Mouse (Mus musculus) hindbrain, embryonic 11.5 days (tissue): Measurements from ENCODE around the gene Gm20388. TPM values are rescaled to one million over a fixed set of nuclear protein-coding genes. Genes with fewer than 3 reads are reported as not detected.

Experiments used
- ATAC-seq: fragments of 200-750 bp; cut with Nextera tagmentation; 2 replicates; pipeline ENCODE4 v1.8.0; 2017; ENCODE audit warnings: mild to moderate bottlenecking, moderate TSS enrichment, moderate library complexity; ENCODE audit not compliant: low FRiP score
- DNase-seq: peaks from one replicate; pipeline ENCODE4 v3.0.0-alpha.2; 2015; ENCODE audit warnings: low spot score
- H3K27ac ChIP-seq: fragments of 300-500 bp; sonication (generic); 2 replicates; pipeline ENCODE4 v1.5.1; 2014; ENCODE audit warnings: mild to moderate bottlenecking, low read depth, low read length
- H3K27me3 ChIP-seq: fragments of 300-500 bp; sonication (generic); 2 replicates; pipeline ENCODE4 v1.6.1; 2014; ENCODE audit warnings: mild to moderate bottlenecking, low read length, moderate library complexity, mixed read lengths; ENCODE audit not compliant: control insufficient read depth, insufficient read depth
- H3K36me3 ChIP-seq: fragments of 300-500 bp; sonication (generic); 2 replicates; pipeline ENCODE4 v1.6.1; 2014; ENCODE audit warnings: mild to moderate bottlenecking, low read length, moderate library complexity, mixed read lengths; ENCODE audit not compliant: control insufficient read depth, insufficient read depth
- H3K4me1 ChIP-seq: fragments of 300-500 bp; sonication (generic); replicated peaks from 2 replicates; pipeline ENCODE4 v1.6.1; 2014; ENCODE audit warnings: low read length, mixed read lengths; ENCODE audit not compliant: control insufficient read depth, insufficient read depth
- H3K4me2 ChIP-seq: fragments of 300-500 bp; sonication (generic); replicated peaks from 2 replicates; pipeline ENCODE4 v1.6.1; 2014; ENCODE audit warnings: mild to moderate bottlenecking, low read depth, low read length
- H3K4me3 ChIP-seq: fragments of 300-500 bp; sonication (generic); 2 replicates; pipeline ENCODE4 v1.5.1; 2014; ENCODE audit warnings: low read depth, low read length
- H3K9ac ChIP-seq: fragments of 300-500 bp; sonication (generic); 2 replicates; pipeline ENCODE4 v1.6.1; 2014; ENCODE audit warnings: low read depth, low read length
- H3K9me3 ChIP-seq: fragments of 300-500 bp; sonication (generic); 2 replicates; pipeline ENCODE4 v1.6.1; 2016; ENCODE audit warnings: low read length; ENCODE audit not compliant: control insufficient read depth
- WGBS: fragments of 180-500 bp; shearing (Covaris S2); extraction: QIAGEN DNeasy Blood & Tissue Kit; methylation state at CpG from one replicate; pipeline ENCODE4 v1.1.7; 2014; 5-methylcytosine and 5-hydroxymethylcytosine counted together
- polyA plus RNA-seq: library from polyadenylated mRNA; unstranded; fragments of >200 nt; fragmentation: Nextera tagmentation; extraction: Ambion mirVana; gene quantifications from 2 replicates; pipeline ENCODE4 v1.2.1, GENCODE M21; 2014

Gm20388 gene
- polyA plus RNA-seq, 1 experiment from 2014 or later = 11.8 TPM

- no peaks in the 10 kb centered on the region for H3K9me3 ChIP-seq
- no peak overlapping the region for H3K4me3 ChIP-seq
- H3K27ac ChIP-seq = peak overlapping the region; percentile 71
- H3K36me3 ChIP-seq = no peaks in the 10 kb centered on the region
- 13% methylated on average over 11 of the region's 11 CpGs for WGBS
- no peaks in the 10 kb centered on the region for H3K27me3 ChIP-seq
- DNase-seq (peak; percentile 53), ATAC-seq (peak; percentile 36; the same call in 1 of the 2 replicates)
- H3K4me2 ChIP-seq = no peak overlapping the region
- H3K9ac ChIP-seq = 0 out of 2 replicates have a peak overlapping the region, but pooled peaks have one; percentile 27
- H3K4me1 ChIP-seq = peaks cover 10% of the 10 kb centered on the region
Measured at GRCm38 (mm10) chr8:122739102-122739725, 2828.6 kb downstream of the Gm20388 start.

DNA sequence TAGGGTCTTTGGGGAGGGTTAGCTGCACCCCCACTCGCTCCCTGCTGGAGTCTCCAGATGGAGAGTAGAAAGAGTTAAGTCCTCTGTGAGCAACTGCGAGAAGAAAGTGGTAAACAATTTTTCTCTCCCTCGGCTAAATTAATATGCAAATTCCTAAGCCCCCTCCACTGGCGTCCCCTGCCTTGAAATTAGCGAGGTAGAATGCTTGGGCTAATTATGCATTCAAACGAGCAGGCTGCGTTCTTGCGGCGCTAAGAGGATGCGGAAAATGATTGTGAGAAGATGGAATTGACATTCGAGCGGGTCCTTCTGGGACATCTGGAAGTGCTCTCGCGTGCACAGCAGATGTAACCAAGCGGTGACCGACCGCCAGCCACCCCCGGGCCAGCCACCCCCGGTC is 2831.8 kb downstream of the Gm20388 start:
- Histone ChIP-seq H3K36me3 (no peaks in the 10 kb centered on the region), H3K27me3 (no peaks in the 10 kb centered on the region), H3K9ac (no peak overlapping the region), H3K4me3 (no peak overlapping the region), H3K27ac (peak overlapping the region; percentile 51), H3K4me1 (peaks cover 17% of the 10 kb centered on the region), H3K4me2 (no peak overlapping the region), H3K9me3 (no peaks in the 10 kb centered on the region)
- DNase-seq (no peak), ATAC-seq (no peak)
- 14% methylated on average over 19 of the region's 19 CpGs for WGBS

DNA sequence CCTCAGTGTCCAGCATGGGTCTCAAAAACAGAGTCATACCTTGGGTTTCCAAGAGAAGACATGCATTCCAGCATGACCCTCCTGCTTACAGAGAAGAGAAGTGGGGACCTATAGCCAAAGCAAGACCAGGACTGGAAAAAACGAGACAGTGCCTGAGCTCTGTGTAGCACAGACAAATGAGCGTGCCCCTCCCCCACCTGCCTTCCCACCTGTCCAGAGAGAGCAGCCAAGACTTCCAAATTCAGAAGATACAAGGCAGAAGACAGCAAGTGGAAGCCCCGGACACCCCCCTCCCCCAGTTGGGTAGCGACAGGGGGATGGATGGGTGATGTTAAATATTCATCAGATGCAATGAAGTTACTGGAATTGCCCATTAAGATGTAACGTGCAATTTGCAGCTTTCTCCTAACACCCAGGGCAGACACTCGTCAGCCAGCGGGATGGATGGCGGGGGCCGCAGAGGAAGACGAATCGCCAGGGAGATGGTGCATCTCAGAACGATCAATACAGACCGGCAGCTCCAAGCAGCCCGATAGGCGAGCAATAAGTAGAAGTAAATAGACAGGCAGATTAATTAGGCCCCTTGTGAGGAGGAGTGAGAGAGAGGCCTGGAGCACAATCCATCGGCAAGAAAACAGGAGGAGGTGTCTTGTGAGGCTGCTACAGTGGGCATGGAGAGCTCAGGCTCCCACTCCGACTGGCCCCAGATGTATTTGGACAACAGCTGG is 2834.5 kb downstream of the Gm20388 start:
- DNase-seq = peak; percentile 50
- WGBS = 21% methylated on average over 17 of the region's 17 CpGs
- Histone ChIP-seq H3K27me3 (no peaks in the 10 kb centered on the region), H3K4me1 (peaks cover 20% of the 10 kb centered on the region), H3K9me3 (no peaks in the 10 kb centered on the region), H3K9ac (no peak overlapping the region), H3K4me3 (no peak overlapping the region), H3K36me3 (no peaks in the 10 kb centered on the region), H3K27ac (peak overlapping the region; percentile 88), H3K4me2 (peak overlapping the region; percentile 2; the same call in 1 of the 2 replicates)
- ATAC-seq = peak; percentile 75

- H3K4me3 ChIP-seq = no peak overlapping the region
- WGBS = 7% methylated on average over 16 of the region's 16 CpGs
- DNase-seq (peak; percentile 59), ATAC-seq (peak; percentile 77)
- H3K4me1 ChIP-seq = peaks cover 20% of the 10 kb centered on the region
- no peaks in the 10 kb centered on the region for H3K36me3 ChIP-seq
- peak overlapping the region; percentile 88 for H3K27ac ChIP-seq
- H3K9ac ChIP-seq = no peak overlapping the region
- H3K27me3 ChIP-seq = no peaks in the 10 kb centered on the region
- no peaks in the 10 kb centered on the region for H3K9me3 ChIP-seq
- peak overlapping the region; percentile 3; the same call in 1 of the 2 replicates for H3K4me2 ChIP-seq
Measured at GRCm38 (mm10) chr8:122745750-122746275, 2835.2 kb downstream of the Gm20388 start.

GRCm38 (mm10) chr8:122746439-122746838 is 2835.8 kb downstream of the Gm20388 start:
- no peak for ATAC-seq
- no peaks in the 10 kb centered on the region for H3K27me3 ChIP-seq
- H3K9ac ChIP-seq = no peak overlapping the region
- 38% methylated on average over 7 of the region's 7 CpGs for WGBS
- no peak overlapping the region for H3K4me3 ChIP-seq
- peak overlapping the region; percentile 88 for H3K27ac ChIP-seq
- H3K9me3 ChIP-seq = no peaks in the 10 kb centered on the region
- peaks cover 20% of the 10 kb centered on the region for H3K4me1 ChIP-seq
- peak overlapping the region; percentile 3; the same call in 1 of the 2 replicates for H3K4me2 ChIP-seq
- peak; percentile 27 for DNase-seq
- H3K36me3 ChIP-seq = no peaks in the 10 kb centered on the region

DNA sequence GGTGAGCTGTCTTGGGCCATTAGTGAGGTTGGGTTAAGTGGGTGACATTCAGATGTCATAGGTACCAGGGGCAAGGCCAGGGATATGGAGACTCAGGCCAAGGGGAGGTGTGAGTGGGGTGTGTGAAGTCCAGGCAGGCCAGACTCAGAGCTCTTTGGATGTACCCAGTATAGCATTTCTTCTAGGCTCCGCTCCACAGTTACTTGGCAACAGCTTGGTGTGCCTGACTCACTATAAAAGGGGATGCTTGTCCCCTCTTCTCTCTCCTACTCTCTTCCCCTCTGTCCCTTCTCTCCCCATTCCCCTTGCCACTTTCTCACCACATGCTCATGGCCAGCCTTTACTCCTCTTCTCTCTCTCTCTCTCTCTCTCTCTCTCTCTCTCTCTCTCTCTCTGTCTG is 2837.2 kb downstream of the Gm20388 start:
- Histone ChIP-seq H3K36me3 (no peaks in the 10 kb centered on the region), H3K4me3 (no peak overlapping the region), H3K9ac (no peak overlapping the region), H3K4me1 (peaks cover 15% of the 10 kb centered on the region), H3K27ac (no peak overlapping the region), H3K4me2 (no peak overlapping the region), H3K27me3 (no peaks in the 10 kb centered on the region), H3K9me3 (no peaks in the 10 kb centered on the region)
- no peak for ATAC-seq
- DNase-seq = no peak
- WGBS = 90% methylated on average over 1 of the region's 1 CpGs

GRCm38 (mm10) chr8:122749333-122749958 is 2838.8 kb downstream of the Gm20388 start:
- Histone ChIP-seq H3K4me3 (no peak overlapping the region), H3K9ac (peak overlapping the region; percentile 34; the same call in 1 of the 2 replicates), H3K9me3 (no peaks in the 10 kb centered on the region), H3K27me3 (peaks cover 3% of the 10 kb centered on the region; the same call in 1 of the 2 replicates), H3K27ac (peak overlapping the region; percentile 37; the same call in 1 of the 2 replicates), H3K4me2 (no peak overlapping the region), H3K4me1 (peaks cover 15% of the 10 kb centered on the region), H3K36me3 (no peaks in the 10 kb centered on the region)
- DNase-seq = peak; percentile 26
- WGBS = 43% methylated on average over 6 of the region's 6 CpGs
- no peak for ATAC-seq

- Histone ChIP-seq H3K9ac (no peak overlapping the region), H3K9me3 (no peaks in the 10 kb centered on the region), H3K4me1 (peaks cover 12% of the 10 kb centered on the region), H3K27me3 (peaks cover 3% of the 10 kb centered on the region; the same call in 1 of the 2 replicates), H3K27ac (no peak overlapping the region), H3K4me2 (no peak overlapping the region), H3K36me3 (no peaks in the 10 kb centered on the region), H3K4me3 (no peak overlapping the region)
- 79% methylated on average over 5 of the region's 5 CpGs for WGBS
- ATAC-seq (no peak), DNase-seq (no peak)
Measured at GRCm38 (mm10) chr8:122751342-122751741, 2840.7 kb downstream of the Gm20388 start.
